Mouse (Mus musculus) layer of hippocampus, adult 2 months (tissue): Measurements from ENCODE around the gene Snrk. TPM values are rescaled to one million over a fixed set of nuclear protein-coding genes. Genes with fewer than 3 reads are reported as not detected.

Source experiments
- DNase-seq, 2 experiments: peaks; one replicate each; pipeline ENCODE4 v3.0.0; 2022; ENCODE audit warnings: low spot score in 2 of 2
- H3K27ac ChIP-seq: fragments of 200-600 bp; 2 replicates; pipeline ENCODE4 v1.8.1; 2022
- H3K4me3 ChIP-seq: fragments of 200-600 bp; 2 replicates; pipeline ENCODE4 v1.8.1; 2022; ENCODE audit warnings: mild to moderate bottlenecking
- CTCF ChIP-seq: fragments of 200-600 bp; conservative IDR thresholded peaks from 2 replicates; pipeline ENCODE4 v1.8.1; 2022; ENCODE audit warnings: antibody characterized with exemption, mild to moderate bottlenecking, moderate library complexity
- total RNA-seq, 2 experiments: library from RNA; stranded (reverse); gene quantifications; 2 replicates each; pipeline ENCODE4 v1.2.3; 2021

Gene Snrk
- total RNA-seq, 2 experiments from 2014 or later, result 103 to 105 TPM

- DNase-seq, result no peak
- no peak for TF ChIP-seq CTCF
- Histone ChIP-seq H3K4me3 (no peak overlapping the region), H3K27ac (no peak overlapping the region)
Observed at GRCm38 (mm10) chr9:122135885-122136170, 18.8 kb downstream of the Snrk start.

GRCm38 (mm10) chr9:122137960-122138359 lies 20.9 kb downstream of the Snrk start:
- Histone ChIP-seq H3K27ac (no peak overlapping the region), H3K4me3 (no peak overlapping the region)
- TF ChIP-seq CTCF, result no peak
- DNase-seq, result no peak

GRCm38 (mm10) chr9:122138371-122139029 lies 21.4 kb downstream of the Snrk start:
- TF ChIP-seq CTCF, result no peak

GRCm38 (mm10) chr9:122139236-122139635 lies 22.2 kb downstream of the Snrk start:
- DNase-seq, result no peak
- TF ChIP-seq CTCF, result no peak
- no peak overlapping the region for H3K4me3 ChIP-seq
- no peak overlapping the region for H3K27ac ChIP-seq

More at GRCm38 (mm10) chr9:122138371-122139029, 21.4 kb downstream of the Snrk start:
- Histone ChIP-seq H3K4me3 (no peak overlapping the region), H3K27ac (no peak overlapping the region)
- no peak for DNase-seq

GRCm38 (mm10) chr9:122143219-122143618 lies 26.2 kb downstream of the Snrk start:
- Histone ChIP-seq H3K4me3 (no peak overlapping the region), H3K27ac (0 out of 2 replicates have a peak overlapping the region, but pooled peaks have one; percentile 20)
- TF ChIP-seq CTCF, result no peak
- no peak for DNase-seq

- Histone ChIP-seq H3K4me3 (no peak overlapping the region), H3K27ac (no peak overlapping the region)
- no peak for DNase-seq
- peak; percentile 62 for TF ChIP-seq CTCF
Observed at GRCm38 (mm10) chr9:122144776-122145175, 27.7 kb downstream of the Snrk start.

GRCm38 (mm10) chr9:122145677-122146076 lies 28.6 kb downstream of the Snrk start:
- TF ChIP-seq CTCF, result no peak
- DNase-seq, result no peak
- no peak overlapping the region for H3K4me3 ChIP-seq
- no peak overlapping the region for H3K27ac ChIP-seq

- Histone ChIP-seq H3K27ac (no peak overlapping the region; the same call in 1 of the 2 replicates), H3K4me3 (no peak overlapping the region)
- no peak for DNase-seq
- no peak for TF ChIP-seq CTCF
Observed at GRCm38 (mm10) chr9:122146124-122146870, 29.2 kb downstream of the Snrk start.

GRCm38 (mm10) chr9:122148356-122148755 lies 31.3 kb downstream of the Snrk start:
- Histone ChIP-seq H3K27ac (no peak overlapping the region), H3K4me3 (no peak overlapping the region)
- no peak for DNase-seq
- TF ChIP-seq CTCF, result no peak

GRCm38 (mm10) chr9:122149997-122150826 lies 33.1 kb downstream of the Snrk start:
- Histone ChIP-seq H3K4me3 (no peak overlapping the region), H3K27ac (no peak overlapping the region)
- no peak for TF ChIP-seq CTCF
- peak in 1 of 2 experiments; percentile 8 for DNase-seq

- no peak overlapping the region for H3K4me3 ChIP-seq
- TF ChIP-seq CTCF, result no peak
- no peak overlapping the region for H3K27ac ChIP-seq
- DNase-seq, result no peak
Observed at GRCm38 (mm10) chr9:122152063-122152462, 35.0 kb downstream of the Snrk start.

GRCm38 (mm10) chr9:122152501-122152900 lies 35.4 kb downstream of the Snrk start:
- Histone ChIP-seq H3K27ac (no peak overlapping the region), H3K4me3 (no peak overlapping the region)
- TF ChIP-seq CTCF, result no peak
- no peak for DNase-seq

- DNase-seq, result no peak
- TF ChIP-seq CTCF, result no peak
- Histone ChIP-seq H3K4me3 (no peak overlapping the region), H3K27ac (no peak overlapping the region)
Observed at GRCm38 (mm10) chr9:122153436-122153835, 36.4 kb downstream of the Snrk start.

GRCm38 (mm10) chr9:122155193-122155592 lies 38.1 kb downstream of the Snrk start:
- no peak overlapping the region; the same call in 1 of the 2 replicates for H3K27ac ChIP-seq
- no peak for DNase-seq
- no peak overlapping the region for H3K4me3 ChIP-seq
- TF ChIP-seq CTCF, result no peak
